Mouse (Mus musculus) CD4-positive, CD25-positive, alpha-beta regulatory T cell, adult 4 months (primary cell): ENCODE measurements around the gene Calr. TPM values are rescaled to one million over a fixed set of nuclear protein-coding genes. Genes with fewer than 3 reads are reported as not detected.
A peak's percentile ranks its signal among the peaks of the same experiment; 100 is the strongest.
"Not testable (repeated sequence)": the region's sequence is repeated elsewhere in the genome, so short reads cannot be mapped to it uniquely, and the experiment has no call there.

Source experiments
- ATAC-seq: one replicate; pipeline ENCODE4 v1.8.0; 2017
- polyA plus RNA-seq, 2 experiments: library from polyadenylated mRNA; unstranded; fragments of 100-300 nt; shearing (Covaris generic); gene quantifications; one replicate each; pipeline ENCODE4 v1.2.1; 2017

Gene Calr
- polyA plus RNA-seq, 2 experiments from 2014 or later = 250 to 281 TPM

GRCm38 (mm10) chr8:84844397-84845070 lies 2.2 kb downstream of the Calr start:
- no peak for ATAC-seq

GRCm38 (mm10) chr8:84841514-84841913 lies 5.2 kb downstream of the Calr start:
- no peak for ATAC-seq

GRCm38 (mm10) chr8:84840248-84840999 lies 6.3 kb downstream of the Calr start, which contains the start of gene Rad23a:
Gene Rad23a (minus strand): TSS chr8:84840665.
- peak; percentile 98 for ATAC-seq

GRCm38 (mm10) chr8:84839875-84840247 lies 6.9 kb downstream of the Calr start:
- ATAC-seq = no peak

- no peak for ATAC-seq
Observed at GRCm38 (mm10) chr8:84839411-84839810, 7.3 kb downstream of the Calr start.

- ATAC-seq = no peak
Observed at GRCm38 (mm10) chr8:84838513-84838912, 8.2 kb downstream of the Calr start.

GRCm38 (mm10) chr8:84837912-84838470 lies 8.7 kb downstream of the Calr start:
- ATAC-seq = no peak

GRCm38 (mm10) chr8:84837149-84837911 lies 9.4 kb downstream of the Calr start:
- ATAC-seq = no peak

GRCm38 (mm10) chr8:84834866-84835855 lies 11.6 kb downstream of the Calr start:
- no peak for ATAC-seq

GRCm38 (mm10) chr8:84834002-84834865 lies 12.5 kb downstream of the Calr start:
- no peak for ATAC-seq

- ATAC-seq = no peak
Observed at GRCm38 (mm10) chr8:84832759-84833742, 13.7 kb downstream of the Calr start.

- ATAC-seq = peak; percentile 84
Observed at GRCm38 (mm10) chr8:84832034-84832717, 14.6 kb downstream of the Calr start.

- peak; percentile 79 for ATAC-seq
Observed at GRCm38 (mm10) chr8:84831490-84831889, 15.2 kb downstream of the Calr start, which contains the start of gene Gadd45gip1. Gene Gadd45gip1 (plus strand): TSS chr8:84831522.

GRCm38 (mm10) chr8:84826518-84826917 lies 20.2 kb downstream of the Calr start:
- ATAC-seq = not testable (repeated sequence)

- ATAC-seq = peak; percentile 84
Observed at GRCm38 (mm10) chr8:84825636-84826035, 21.1 kb downstream of the Calr start.

- ATAC-seq = peak; percentile 79
Observed at GRCm38 (mm10) chr8:84823653-84824052, 23.1 kb downstream of the Calr start.

GRCm38 (mm10) chr8:84822723-84823122 lies 24.0 kb downstream of the Calr start, which contains the start of gene Dand5:
Gene Dand5 (minus strand): TSS chr8:84822823.
- no peak for ATAC-seq

GRCm38 (mm10) chr8:84816117-84816516 lies 30.6 kb downstream of the Calr start:
- no peak for ATAC-seq

GRCm38 (mm10) chr8:84815547-84815946 lies 31.2 kb downstream of the Calr start:
- peak; percentile 87 for ATAC-seq
